26 mouse cellular contexts compared by ENCODE assay signal in genomic region chr10:38059050-38059449, GRCm38 (mm10).
A peak's percentile ranks its signal among the peaks of the same experiment; 100 is the strongest.
DNase-seq lines count a peak whose midpoint lies in the region; TF ChIP-seq lines count a peak whose summit lies in the region.
"Had no signal": no experiment of that assay in that cellular context is flagged by ENCODE, and none has a peak within 500 bp of the region (broad histone marks: within the 10 kb centered on the region; RNA-seq: fewer than 3 reads in every experiment).

No protein-coding gene starts in this region.

- peaks cover 2% of the 10 kb centered on the region; the same call in 1 of the 2 replicates for H3K9me3 ChIP-seq in heart, embryonic 10.5 days
- no peaks in the 10 kb centered on the region for H3K9me3 ChIP-seq in MEL (replicated peaks; ENCODE audit: insufficient read depth, low read length)
- H3K9me3 ChIP-seq: heart, embryonic 15.5 days; intestine, embryonic 15.5 days had no signal

- H3K79me2 ChIP-seq in MEL (ENCODE audit: control insufficient read depth, insufficient read depth, low read length, poor library complexity), result no peaks in the 10 kb centered on the region

- H3K4me1 ChIP-seq in heart, embryonic 10.5 days, result no peaks in the 10 kb centered on the region
- peaks cover 2 to 4% of the 10 kb centered on the region in 2 experiments; a peak in 2 of 4 replicates for H3K4me1 ChIP-seq in MEL (ENCODE audit: control insufficient read depth in 1 of 2, insufficient read depth in 2 of 2, low read length in 2 of 2)
- H3K4me1 ChIP-seq: embryonic facial prominence, embryonic 10.5 days; embryonic facial prominence, embryonic 13.5 days; forebrain, embryonic 15.5 days; heart, embryonic 12.5 days; heart, embryonic 15.5 days; hindbrain, embryonic 10.5 days; hindbrain, embryonic 13.5 days; intestine, embryonic 15.5 days had no signal

- H3K4me3 ChIP-seq in heart, embryonic 10.5 days, result no peak overlapping the region
- H3K4me3 ChIP-seq in MEL (ENCODE audit: control insufficient read depth in 1 of 2, insufficient read depth in 1 of 2, low read depth in 2 of 2, low read length in 2 of 2), result no peak overlapping the region
- H3K4me3 ChIP-seq: embryonic facial prominence, embryonic 10.5 days; embryonic facial prominence, embryonic 13.5 days; forebrain, embryonic 15.5 days; heart, embryonic 12.5 days; heart, embryonic 15.5 days; hindbrain, embryonic 10.5 days; hindbrain, embryonic 13.5 days; intestine, embryonic 15.5 days had no signal

- no peaks in the 10 kb centered on the region for H3K36me3 ChIP-seq in heart, embryonic 10.5 days
- no peaks in the 10 kb centered on the region; a peak in 1 of 4 replicates for H3K36me3 ChIP-seq in MEL (ENCODE audit: control insufficient read depth in 1 of 2, insufficient read depth in 2 of 2, low read length in 2 of 2)
- H3K36me3 ChIP-seq: forebrain, embryonic 15.5 days; heart, embryonic 12.5 days; heart, embryonic 15.5 days; hindbrain, embryonic 10.5 days; hindbrain, embryonic 13.5 days; intestine, embryonic 15.5 days had no signal

- peak overlapping the region; percentile 14; the same call in 1 of the 2 replicates for H3K9ac ChIP-seq in MEL (ENCODE audit: control insufficient read depth, low read depth, low read length, poor library complexity, severe bottlenecking)
- H3K9ac ChIP-seq: embryonic facial prominence, embryonic 13.5 days; forebrain, embryonic 15.5 days; heart, embryonic 12.5 days; heart, embryonic 15.5 days; hindbrain, embryonic 13.5 days; intestine, embryonic 15.5 days had no signal

- WGBS in heart, embryonic 10.5 days, result 81% methylated on average over 8 of the region's 8 CpGs

- TF ChIP-seq EP300 in MEL (IDR thresholded peaks at IDR 0.05; ENCODE audit: low read depth in 1 of 2, low read length in 2 of 2), result peak; percentile 57 to 77

- TF ChIP-seq CTCF in MEL (IDR thresholded peaks at IDR 0.05 in 2 of 3, conservative IDR thresholded peaks at IDR 0.05 in 1 of 3; ENCODE audit: control insufficient read depth in 1 of 3, insufficient read depth in 1 of 3, low read depth in 2 of 3, low read length in 3 of 3, poor library complexity in 1 of 3, severe bottlenecking in 1 of 3), result no peak

- no peaks in the 10 kb centered on the region for H3K27me3 ChIP-seq in heart, embryonic 10.5 days (ENCODE audit: insufficient read depth, poor library complexity, severe bottlenecking)
- no peaks in the 10 kb centered on the region for H3K27me3 ChIP-seq in MEL (ENCODE audit: control insufficient read depth in 1 of 2, insufficient read depth in 2 of 2, low read length in 2 of 2)
- H3K27me3 ChIP-seq: embryonic facial prominence, embryonic 13.5 days; forebrain, embryonic 15.5 days; heart, embryonic 12.5 days; heart, embryonic 15.5 days; hindbrain, embryonic 13.5 days; intestine, embryonic 15.5 days had no signal

- peak; percentile 80 for DNase-seq in heart, adult 11 months
- DNase-seq in heart, embryonic 10.5 days (ENCODE audit: low spot score), result no peak
- DNase-seq in MEL (ENCODE audit: low read depth, low spot score) (peak; percentile 71), ZHBTc4 (ENCODE audit: low read depth, low spot score) (peak; percentile 28)
- peak; percentile 19 for DNase-seq in gonadal fat pad, adult 2 months (ENCODE audit: low read depth)
- DNase-seq in kidney, postnatal 36 days, result no peak
- DNase-seq in testis, postnatal 14 days (ENCODE audit: low spot score), result no peak
- DNase-seq in kidney, postnatal 4 days, result no peak
- DNase-seq: adrenal gland, adult 8-10 months; adrenal gland, postnatal 25 days; cerebellum, adult 18-20 months; cerebellum, adult 9-10 months; cerebellum, postnatal 25 days; embryo, embryonic 11 days; gastrocnemius, postnatal 25 days; heart, postnatal 10 days; heart, postnatal 36 days; kidney, adult 11 months had no signal

- TF ChIP-seq POLR2A in MEL (IDR thresholded peaks at IDR 0.05; ENCODE audit: control insufficient read depth in 1 of 2, insufficient read depth in 1 of 2, low read depth in 1 of 2, low read length in 2 of 2, poor library complexity in 1 of 2), result no peak

- no peak for TF ChIP-seq RAD21 in MEL (IDR thresholded peaks at IDR 0.05; ENCODE audit: low read depth, low read length)

- no peak overlapping the region for H3K27ac ChIP-seq in heart, embryonic 10.5 days
- peak overlapping the region; percentile 26 for H3K27ac ChIP-seq in MEL (ENCODE audit: control insufficient read depth, low read depth, low read length)
- H3K27ac ChIP-seq: embryonic facial prominence, embryonic 10.5 days; embryonic facial prominence, embryonic 13.5 days; forebrain, embryonic 15.5 days; heart, embryonic 15.5 days; hindbrain, embryonic 10.5 days; hindbrain, embryonic 13.5 days; intestine, embryonic 15.5 days had no signal

TF ChIP-seq in MEL, 35 proteins besides CTCF, POLR2A, EP300 and RAD21:
- peak; percentile 35; the same call in 1 of the 2 replicates for TF ChIP-seq GATA1 (IDR thresholded peaks at IDR 0.05; ENCODE audit: low read depth, low read length)
- peak; percentile 26; the same call in 1 of the 2 replicates for TF ChIP-seq TAL1 (IDR thresholded peaks at IDR 0.05; ENCODE audit: low read length)
- TF ChIP-seq MYC (IDR thresholded peaks at IDR 0.05; ENCODE audit: low read depth, low read length), result no peak
- no peak for TF ChIP-seq MYB (IDR thresholded peaks at IDR 0.05; ENCODE audit: low read depth, low read length)
- no peak for TF ChIP-seq KAT2A (conservative IDR thresholded peaks at IDR 0.05; ENCODE audit: low read depth, low read length)
- no peak for TF ChIP-seq ELF1 (IDR thresholded peaks at IDR 0.05; ENCODE audit: low read depth, low read length)
- no peak for TF ChIP-seq POLR2AphosphoS2 (IDR thresholded peaks at IDR 0.05; ENCODE audit: low read length)
- TF ChIP-seq NRF1 (IDR thresholded peaks at IDR 0.05; ENCODE audit: insufficient read depth, low read depth, low read length, poor library complexity, severe bottlenecking), result no peak
- TF ChIP-seq CHD2 (IDR thresholded peaks at IDR 0.05; ENCODE audit: low read length), result no peak
- TF ChIP-seq TCF12 (IDR thresholded peaks at IDR 0.05; ENCODE audit: low read depth, low read length), result peak; percentile 67
- TF ChIP-seq ZKSCAN1 (IDR thresholded peaks at IDR 0.05; ENCODE audit: low read depth, low read length), result no peak
- no peak for TF ChIP-seq MAFK (IDR thresholded peaks at IDR 0.05; ENCODE audit: borderline replicate concordance, low read depth, low read length)
- TF ChIP-seq USF1 (IDR thresholded peaks at IDR 0.05; ENCODE audit: low read depth, low read length), result peak; percentile 44; the same call in 1 of the 2 replicates
- 0 out of 2 replicates have a peak, but pooled peaks have one; percentile 18 for TF ChIP-seq RCOR1 (IDR thresholded peaks at IDR 0.05; ENCODE audit: low read depth, low read length)
- TF ChIP-seq GABPA (IDR thresholded peaks at IDR 0.05; ENCODE audit: low read depth, low read length), result no peak
- TF ChIP-seq BHLHE40 (IDR thresholded peaks at IDR 0.05; ENCODE audit: borderline replicate concordance, low read depth, low read length), result no peak
- peak; percentile 49; the same call in 1 of the 2 replicates for TF ChIP-seq ETS1 (IDR thresholded peaks at IDR 0.05; ENCODE audit: low read depth, low read length)
- TF ChIP-seq MAX (IDR thresholded peaks at IDR 0.05; ENCODE audit: low read length), result no peak

Comparison
In these comparisons a context has a peak if more than half of its experiments do, and no peak if none do; other contexts are left out.
1. DNase-seq: peak in heart, adult 11 months (single experiment), MEL (single experiment), ZHBTc4 (single experiment) and gonadal fat pad, adult 2 months (single experiment); none in heart, embryonic 10.5 days (single experiment), kidney, postnatal 36 days (0 of 2), testis, postnatal 14 days (single experiment) and kidney, postnatal 4 days (0 of 2).